Mouse (Mus musculus) cortical plate, adult 2 months (tissue): Measurements from ENCODE around the gene Med12l. TPM values are rescaled to one million over a fixed set of nuclear protein-coding genes. Genes with fewer than 3 reads are reported as not detected.

Source experiments
- H3K27ac ChIP-seq: fragments of 200-500 bp; 2 replicates; pipeline ENCODE4 v1.5.1; 2012; ENCODE audit warnings: low read length, control low read depth, inconsistent platforms; ENCODE audit not compliant: insufficient read depth
- H3K4me1 ChIP-seq: fragments of 200-500 bp; 2 replicates; pipeline ENCODE4 v1.6.1; 2011; ENCODE audit warnings: low read length; ENCODE audit not compliant: control insufficient read depth, insufficient read depth
- H3K4me3 ChIP-seq: fragments of 200-500 bp; 2 replicates; pipeline ENCODE4 v1.5.1; 2011; ENCODE audit warnings: mild to moderate bottlenecking, low read length, control low read depth; ENCODE audit not compliant: insufficient read depth
- CTCF ChIP-seq: fragments of 200-500 bp; IDR thresholded peaks from 2 replicates; pipeline ENCODE4 v1.5.1; 2011; ENCODE audit warnings: mild to moderate bottlenecking, control low read depth, low read length; ENCODE audit not compliant: insufficient read depth; ENCODE audit errors: extremely low read depth
- POLR2A ChIP-seq: fragments of 200-500 bp; IDR thresholded peaks from 2 replicates; pipeline ENCODE4 v1.6.1; 2011; ENCODE audit warnings: mild to moderate bottlenecking, low read length, control low read depth; ENCODE audit not compliant: insufficient read depth; ENCODE audit errors: extremely low read depth
- polyA plus RNA-seq: library from polyadenylated mRNA; depleted of rRNA; stranded (reverse); fragments of >200 nt; gene quantifications from 2 replicates; pipeline ENCODE4 v1.2.3, GENCODE M21; 2012

Med12l gene
- polyA plus RNA-seq, 1 experiment, result 11.2 TPM

DNA sequence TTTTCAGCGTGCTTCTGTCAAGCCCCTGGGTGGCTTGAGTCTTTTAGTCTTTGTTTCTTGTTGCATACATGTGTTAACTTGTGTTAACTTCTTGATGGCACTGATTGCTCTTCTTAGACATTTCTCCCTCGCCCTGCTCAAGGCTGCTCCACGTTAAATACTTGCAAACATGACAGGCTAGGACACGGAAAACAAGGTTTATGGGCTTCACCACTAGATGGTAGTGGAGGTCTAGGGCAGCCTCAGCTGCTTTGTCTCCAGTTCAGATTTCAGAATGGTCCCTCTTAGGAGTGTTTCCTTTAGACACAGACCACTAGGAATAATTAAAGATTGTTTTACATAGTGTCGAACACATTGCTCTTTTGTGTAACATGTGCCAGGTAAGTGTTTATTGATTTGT lies 169.6 kb downstream of the Med12l start:
- no peaks in the 10 kb centered on the region for H3K4me1 ChIP-seq
- H3K4me3 ChIP-seq, result no peak overlapping the region
- no peak overlapping the region for H3K27ac ChIP-seq
- TF ChIP-seq CTCF, result peak; percentile 86
- TF ChIP-seq POLR2A, result no peak

DNA sequence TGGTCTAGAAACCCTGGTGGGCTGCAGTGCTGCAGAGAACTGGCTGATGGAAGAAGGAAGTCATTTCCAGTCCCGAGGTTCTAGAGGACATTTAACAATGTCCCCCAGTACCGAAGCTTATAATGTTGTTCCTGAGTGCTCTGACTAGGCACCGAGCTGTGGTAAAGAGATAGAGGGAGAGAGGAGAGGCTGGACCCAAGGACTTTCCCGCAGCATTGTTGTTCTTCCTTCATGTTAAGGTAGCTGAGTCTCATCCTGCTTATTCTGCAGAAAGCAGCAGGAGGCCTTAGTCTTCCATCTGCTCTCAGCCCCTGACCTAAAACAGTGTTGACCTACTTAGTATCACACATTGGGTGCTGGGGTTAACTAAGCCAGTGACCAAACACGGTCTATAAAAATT lies 171.2 kb downstream of the Med12l start:
- no peak overlapping the region for H3K27ac ChIP-seq
- no peak overlapping the region for H3K4me3 ChIP-seq
- TF ChIP-seq CTCF (no peak), POLR2A (no peak)
- no peaks in the 10 kb centered on the region for H3K4me1 ChIP-seq

DNA sequence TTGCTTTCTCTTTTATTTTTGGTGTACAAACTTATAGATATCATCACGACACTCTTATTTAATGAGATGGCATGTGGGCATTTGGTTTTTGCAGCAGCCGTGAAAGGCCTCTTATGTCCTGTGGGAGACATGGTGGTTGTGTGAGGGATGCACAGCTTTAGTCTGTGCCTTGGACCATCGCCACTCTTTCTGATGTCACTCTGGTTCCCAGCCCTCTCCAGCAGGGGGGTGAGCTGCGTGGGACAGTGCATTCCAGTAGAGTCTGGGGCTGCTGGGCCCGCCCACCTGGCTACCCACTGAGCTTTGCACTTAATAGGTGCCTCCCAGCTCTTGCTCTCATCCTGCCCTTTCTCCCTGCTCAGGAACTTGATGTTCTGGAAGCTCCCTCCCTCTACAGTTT lies 175.5 kb downstream of the Med12l start:
- no peak for TF ChIP-seq POLR2A
- TF ChIP-seq CTCF, result no peak
- no peaks in the 10 kb centered on the region for H3K4me1 ChIP-seq
- no peak overlapping the region for H3K4me3 ChIP-seq
- no peak overlapping the region for H3K27ac ChIP-seq

DNA sequence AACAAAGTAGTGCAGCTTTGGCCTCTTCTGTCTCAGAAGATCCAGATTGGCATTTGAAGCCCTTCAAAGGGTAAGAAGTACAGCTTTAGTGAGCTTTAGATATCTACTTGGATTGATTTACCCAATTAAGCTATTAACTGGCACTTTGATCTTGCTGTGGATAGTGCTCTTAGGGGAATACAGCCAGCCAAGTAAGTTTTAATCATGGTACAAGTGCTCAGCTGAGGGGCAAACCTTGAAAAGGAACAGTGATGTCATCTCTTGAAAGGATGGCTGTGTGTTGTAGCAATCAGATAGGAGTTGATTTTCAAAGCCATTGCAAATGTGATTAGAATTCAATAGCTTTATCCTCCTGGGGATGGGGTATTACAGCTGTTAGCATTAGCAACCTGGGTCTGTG lies 176.5 kb downstream of the Med12l start:
- no peak overlapping the region for H3K27ac ChIP-seq
- TF ChIP-seq CTCF (no peak), POLR2A (no peak)
- H3K4me1 ChIP-seq, result no peaks in the 10 kb centered on the region
- no peak overlapping the region for H3K4me3 ChIP-seq

DNA sequence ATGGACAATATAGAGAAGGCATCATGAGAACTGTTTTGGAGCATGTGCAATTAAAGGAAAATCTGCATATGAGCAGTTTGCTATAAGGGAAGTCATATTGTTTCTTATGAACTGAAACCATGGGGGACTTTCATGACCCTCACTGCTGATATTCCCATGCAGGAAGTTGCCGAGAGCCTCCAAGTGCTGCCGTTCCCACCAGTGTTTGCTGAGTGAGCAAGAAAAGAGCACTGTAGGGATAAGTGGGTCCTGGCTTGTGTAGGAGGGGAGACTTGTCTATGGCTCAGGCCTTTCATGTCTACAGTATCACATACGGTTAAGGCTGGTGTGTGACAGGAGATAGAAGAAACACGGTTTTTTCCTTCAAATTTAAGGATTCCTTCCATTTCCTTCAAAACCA lies 180.0 kb downstream of the Med12l start:
- H3K4me1 ChIP-seq, result no peaks in the 10 kb centered on the region
- TF ChIP-seq POLR2A, result no peak
- no peak for TF ChIP-seq CTCF
- no peak overlapping the region for H3K27ac ChIP-seq
- no peak overlapping the region for H3K4me3 ChIP-seq

DNA sequence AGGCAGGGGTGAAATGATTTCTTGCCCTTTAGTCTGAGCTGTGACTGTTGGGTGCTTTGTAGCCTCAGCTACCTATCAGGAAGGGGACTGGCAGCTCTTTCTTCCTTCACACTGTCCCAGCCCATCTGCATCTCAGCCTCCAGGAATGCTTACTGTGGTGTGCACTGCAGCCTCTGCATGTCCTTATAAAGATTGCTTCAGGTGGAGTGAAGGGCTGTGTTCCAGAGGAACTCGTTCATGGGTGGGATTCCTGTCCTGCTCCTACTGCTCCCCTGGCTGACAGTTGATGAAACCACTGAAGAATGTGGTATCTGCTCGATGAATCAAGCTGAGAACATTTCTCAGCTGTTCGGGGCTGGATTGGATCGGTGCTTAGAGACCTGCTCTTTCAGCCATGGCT lies 181.7 kb downstream of the Med12l start:
- H3K27ac ChIP-seq, result no peak overlapping the region
- TF ChIP-seq POLR2A (no peak), CTCF (no peak)
- peaks cover 1% of the 10 kb centered on the region; the same call in 1 of the 2 replicates for H3K4me1 ChIP-seq
- H3K4me3 ChIP-seq, result no peak overlapping the region

DNA sequence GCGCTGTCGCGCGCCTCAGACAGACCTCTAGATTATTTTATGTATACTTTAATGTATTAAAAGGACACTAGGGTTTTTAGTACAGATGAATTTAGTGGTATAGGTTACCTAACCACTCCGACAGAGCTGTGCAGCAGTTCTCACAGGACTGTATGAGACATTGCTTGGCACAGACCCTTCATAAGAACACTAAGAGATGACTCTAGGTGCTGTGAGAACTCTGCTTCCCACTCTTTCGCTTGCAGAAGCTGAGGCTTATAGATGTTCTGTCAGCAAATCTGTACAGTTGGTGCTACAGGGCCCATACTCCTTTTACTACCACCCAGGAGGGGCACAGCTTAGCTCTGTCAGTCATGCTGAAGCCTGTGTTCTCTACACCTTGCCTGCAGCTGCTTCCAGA lies 186.0 kb downstream of the Med12l start:
- Histone ChIP-seq H3K4me1 (peaks cover 1% of the 10 kb centered on the region; the same call in 1 of the 2 replicates), H3K27ac (no peak overlapping the region), H3K4me3 (no peak overlapping the region)
- TF ChIP-seq CTCF, result no peak
- TF ChIP-seq POLR2A, result no peak

DNA sequence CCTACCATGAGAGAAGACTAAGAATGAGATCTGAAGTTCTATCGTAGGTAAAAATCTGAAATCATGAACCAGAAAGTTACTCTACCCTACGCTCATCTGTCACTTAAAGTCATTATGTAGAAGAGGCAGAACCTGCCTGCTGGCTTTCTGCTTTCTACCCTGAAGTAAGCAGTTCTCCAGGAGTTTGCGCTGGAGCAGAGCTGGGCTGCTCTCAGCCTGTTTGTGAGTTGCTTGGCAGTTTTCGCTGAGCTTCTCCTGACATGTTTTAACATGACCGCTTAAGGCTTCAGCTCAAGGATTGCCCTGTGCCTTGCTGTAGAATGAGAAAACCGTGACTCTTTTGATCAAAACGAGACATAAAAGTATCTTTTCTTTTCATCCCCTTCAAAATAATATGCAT lies 188.5 kb downstream of the Med12l start:
- H3K27ac ChIP-seq, result no peak overlapping the region
- H3K4me3 ChIP-seq, result no peak overlapping the region
- TF ChIP-seq POLR2A (no peak), CTCF (no peak)
- H3K4me1 ChIP-seq, result peaks cover 1% of the 10 kb centered on the region; the same call in 1 of the 2 replicates

DNA sequence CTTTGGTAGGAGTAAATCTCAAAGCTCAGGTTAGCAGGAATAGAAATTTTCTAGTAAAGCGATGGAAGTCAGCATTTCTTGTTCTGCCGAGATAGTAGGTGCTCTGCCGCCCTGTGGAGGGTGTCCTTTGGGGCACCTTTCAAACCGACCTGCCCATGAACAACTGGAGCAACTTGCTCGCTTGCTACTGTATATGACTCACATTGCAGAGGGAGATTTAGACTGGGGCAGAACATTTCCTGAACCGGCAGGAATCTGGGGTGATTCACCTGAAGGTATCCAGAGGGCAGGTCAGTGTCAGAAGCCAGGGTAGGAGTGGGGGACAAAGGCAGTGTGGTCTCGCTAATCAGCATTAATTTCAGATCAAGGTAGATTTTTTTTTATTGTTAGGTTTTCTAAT lies 189.3 kb downstream of the Med12l start, which contains the start of gene Gpr87:
TSS of gene Gpr87 (minus strand) at position 167 of the 400 bp plus-strand sequence.
- Histone ChIP-seq H3K27ac (no peak within 1 kb of the TSS), H3K4me3 (no peak within 1 kb of the TSS), H3K4me1 (peaks cover 1% of the 10 kb centered on the region; the same call in 1 of the 2 replicates)
- no peak for TF ChIP-seq CTCF

DNA sequence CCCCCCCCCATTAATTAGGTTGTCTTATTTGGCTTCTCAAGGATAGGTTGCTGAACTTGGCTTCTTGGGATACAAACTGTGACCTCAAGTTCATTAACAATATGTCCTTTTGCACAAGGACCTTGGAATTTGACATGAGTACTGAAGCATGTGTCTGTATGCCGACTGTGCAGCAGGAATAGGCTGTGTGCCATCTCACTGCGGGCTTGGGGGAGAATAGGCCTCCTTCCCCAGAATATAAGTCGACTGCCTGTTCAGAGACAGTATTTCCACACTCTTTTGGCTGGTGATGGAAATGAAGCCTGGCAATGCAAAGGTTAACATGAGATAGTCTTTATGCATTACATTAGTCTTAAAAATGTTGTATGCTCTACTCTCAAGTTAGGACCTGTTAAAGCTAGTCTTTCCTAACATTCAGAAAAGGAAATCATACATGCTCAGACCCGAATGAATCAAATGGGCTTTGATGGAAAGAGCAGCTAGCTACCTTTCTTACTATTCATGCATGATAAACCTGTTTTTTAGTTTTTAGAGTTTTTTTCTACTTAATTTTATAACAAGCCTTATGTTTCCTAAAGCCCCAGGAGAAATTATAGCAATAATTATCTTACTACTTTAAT lies 191.8 kb downstream of the Med12l start:
- no peak overlapping the region for H3K4me3 ChIP-seq
- no peak for TF ChIP-seq POLR2A
- TF ChIP-seq CTCF, result no peak
- H3K27ac ChIP-seq, result no peak overlapping the region
- no peaks in the 10 kb centered on the region for H3K4me1 ChIP-seq
